Mouse (Mus musculus): ENCODE results near the gene Mars. TPM values are rescaled to one million over a fixed set of nuclear protein-coding genes. Genes with fewer than 3 reads are reported as not detected.

Gene Mars
- polyA plus RNA-seq, 1 experiment from 2014 or later: 129 TPM

DNA sequence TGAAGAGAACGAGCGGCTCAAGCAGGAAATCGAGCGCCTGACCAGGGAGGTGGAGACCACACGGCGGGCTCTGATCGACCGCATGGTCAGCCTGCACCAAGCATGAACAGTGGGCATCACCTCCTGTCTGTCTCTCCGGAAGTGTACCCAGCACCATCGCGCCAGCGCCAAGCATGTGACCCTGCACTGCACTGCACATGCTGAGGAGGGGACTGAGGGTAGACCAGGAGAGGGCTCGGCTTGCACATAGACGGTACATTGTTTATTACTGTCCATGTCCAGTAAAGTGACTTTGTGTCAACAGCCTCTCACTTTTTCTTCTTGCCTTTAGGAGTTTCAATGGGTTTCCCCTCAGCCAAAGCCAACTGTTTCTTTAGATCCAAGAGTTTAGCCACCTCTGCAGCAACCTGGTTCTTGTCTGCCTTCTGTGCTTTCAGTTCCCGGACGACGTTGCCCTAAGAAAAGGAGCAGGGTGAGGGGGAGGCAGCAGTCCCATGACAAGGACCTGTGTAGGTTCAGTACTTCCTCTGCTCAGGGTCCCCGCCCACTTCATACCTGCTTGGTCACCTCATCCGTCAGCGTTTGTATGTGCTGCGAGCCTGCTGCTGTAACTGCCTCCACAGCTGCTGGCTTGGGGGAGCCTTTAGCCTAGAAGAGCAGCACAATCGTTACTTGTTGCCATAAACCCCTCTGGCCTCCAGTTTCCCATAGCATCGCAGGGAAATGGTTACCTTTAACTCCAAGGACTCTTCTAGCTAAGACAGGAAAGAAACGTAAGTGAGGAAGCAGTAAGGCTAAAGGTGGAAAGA, 15.4 kb downstream of the Mars start:
- ATAC-seq: no peak
- 83% methylated on average over 24 of the region's 24 CpGs for WGBS
- H3K36me3 ChIP-seq: peaks cover 53% of the 10 kb centered on the region
- H3K9me3 ChIP-seq: no peaks in the 10 kb centered on the region
- H3K4me2 ChIP-seq (replicated peaks): no peak overlapping the region
- H3K9ac ChIP-seq: no peak overlapping the region
- no peak overlapping the region for H3K4me3 ChIP-seq (replicated peaks)
- H3K27ac ChIP-seq: no peak overlapping the region
- H3K27me3 ChIP-seq (replicated peaks): no peaks in the 10 kb centered on the region
- peaks cover 12% of the 10 kb centered on the region for H3K4me1 ChIP-seq (replicated peaks)

DNA sequence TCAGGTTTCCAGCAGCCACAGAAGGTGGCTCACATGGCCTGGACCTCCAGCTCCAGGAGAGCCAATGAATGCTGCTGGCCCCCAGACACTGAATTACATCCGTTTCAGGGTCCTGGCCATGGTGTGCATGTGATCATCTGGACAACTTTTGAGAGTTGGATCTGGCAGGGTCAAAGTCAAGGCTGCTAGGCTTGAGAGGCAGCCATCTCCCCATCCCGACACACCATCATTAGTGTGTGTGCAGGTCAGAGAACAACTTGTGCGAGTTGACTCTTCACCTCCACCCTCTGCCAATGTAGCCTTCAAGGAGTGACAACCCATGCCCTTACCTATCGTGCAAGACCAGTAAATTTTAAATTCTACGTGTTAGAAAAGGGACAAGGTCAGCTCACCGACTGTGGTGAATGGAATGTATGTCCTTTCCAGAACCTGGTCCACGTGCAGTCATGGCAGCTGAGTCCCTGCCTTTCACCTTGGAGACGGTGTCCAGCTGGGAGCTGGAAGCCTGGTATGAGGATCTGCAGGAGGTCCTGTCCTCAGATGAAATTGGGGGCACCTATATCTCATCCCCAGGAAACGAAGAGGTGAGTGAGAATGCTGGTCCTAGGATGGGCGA, 16.6 kb downstream of the Mars start:
- Histone ChIP-seq H3K4me2 (replicated peaks) (no peak overlapping the region), H3K27ac (no peak overlapping the region), H3K27me3 (replicated peaks) (no peaks in the 10 kb centered on the region), H3K36me3 (peaks cover 53% of the 10 kb centered on the region), H3K9me3 (no peaks in the 10 kb centered on the region), H3K4me3 (replicated peaks) (no peak overlapping the region), H3K9ac (no peak overlapping the region), H3K4me1 (replicated peaks) (peaks cover 12% of the 10 kb centered on the region)
- WGBS: 88% methylated on average over 10 of the region's 10 CpGs
- ATAC-seq: no peak

DNA sequence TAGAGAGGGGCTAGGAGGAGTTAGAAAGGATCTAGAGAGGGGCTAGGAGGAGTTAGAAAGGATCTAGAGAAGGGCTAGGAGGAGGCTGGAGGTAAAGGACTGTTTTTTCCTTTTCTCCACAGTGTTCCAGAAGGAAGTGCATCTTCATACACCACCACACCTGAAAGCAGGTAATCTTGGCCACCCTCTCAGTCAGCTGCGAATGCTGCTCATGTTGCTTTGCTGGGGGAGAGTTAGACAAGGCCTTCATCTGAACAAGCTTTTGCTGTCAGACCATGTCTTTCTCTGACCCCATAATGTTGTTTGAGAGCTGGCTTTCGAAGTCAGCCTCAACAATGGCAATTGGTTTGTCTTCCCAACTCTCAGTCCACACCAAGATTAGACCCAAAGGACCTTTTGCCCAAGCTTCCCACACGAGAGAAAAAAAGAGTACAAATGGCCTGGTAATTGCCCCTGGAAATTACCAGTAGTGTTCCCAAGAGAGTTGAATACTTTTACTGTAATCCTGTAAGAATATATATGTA, 17.9 kb downstream of the Mars start:
- Histone ChIP-seq H3K4me3 (replicated peaks) (no peak overlapping the region), H3K9me3 (no peaks in the 10 kb centered on the region), H3K4me2 (replicated peaks) (no peak overlapping the region), H3K4me1 (replicated peaks) (peaks cover 16% of the 10 kb centered on the region), H3K27ac (no peak overlapping the region), H3K36me3 (peaks cover 46% of the 10 kb centered on the region), H3K9ac (no peak overlapping the region), H3K27me3 (replicated peaks) (no peaks in the 10 kb centered on the region)
- ATAC-seq: no peak
- 83% methylated on average over 3 of the region's 3 CpGs for WGBS

- H3K9me3 ChIP-seq: no peaks in the 10 kb centered on the region
- 83% methylated on average over 6 of the region's 6 CpGs for WGBS
- peaks cover 46% of the 10 kb centered on the region for H3K36me3 ChIP-seq
- H3K4me3 ChIP-seq (replicated peaks): no peak overlapping the region
- peaks cover 16% of the 10 kb centered on the region for H3K4me1 ChIP-seq (replicated peaks)
- no peak overlapping the region for H3K9ac ChIP-seq
- H3K4me2 ChIP-seq (replicated peaks): peak overlapping the region; percentile 78
- no peak for ATAC-seq
- no peaks in the 10 kb centered on the region for H3K27me3 ChIP-seq (replicated peaks)
- no peak overlapping the region for H3K27ac ChIP-seq
Measured at GRCm38 (mm10) chr10:127292987-127293538, 18.5 kb downstream of the Mars start.

GRCm38 (mm10) chr10:127291881-127292638, 19.5 kb downstream of the Mars start:
- WGBS: 35% methylated on average over 5 of the region's 5 CpGs
- H3K27ac ChIP-seq: peak overlapping the region; percentile 92; the same call in 1 of the 2 replicates
- H3K36me3 ChIP-seq: peaks cover 38% of the 10 kb centered on the region
- ATAC-seq: no peak
- no peaks in the 10 kb centered on the region for H3K27me3 ChIP-seq (replicated peaks)
- peak overlapping the region; percentile 69 for H3K9ac ChIP-seq
- no peaks in the 10 kb centered on the region for H3K9me3 ChIP-seq
- H3K4me1 ChIP-seq (replicated peaks): peaks cover 23% of the 10 kb centered on the region
- peak overlapping the region; percentile 78 for H3K4me2 ChIP-seq (replicated peaks)
- peak overlapping the region; percentile 69 for H3K4me3 ChIP-seq (replicated peaks)

DNA sequence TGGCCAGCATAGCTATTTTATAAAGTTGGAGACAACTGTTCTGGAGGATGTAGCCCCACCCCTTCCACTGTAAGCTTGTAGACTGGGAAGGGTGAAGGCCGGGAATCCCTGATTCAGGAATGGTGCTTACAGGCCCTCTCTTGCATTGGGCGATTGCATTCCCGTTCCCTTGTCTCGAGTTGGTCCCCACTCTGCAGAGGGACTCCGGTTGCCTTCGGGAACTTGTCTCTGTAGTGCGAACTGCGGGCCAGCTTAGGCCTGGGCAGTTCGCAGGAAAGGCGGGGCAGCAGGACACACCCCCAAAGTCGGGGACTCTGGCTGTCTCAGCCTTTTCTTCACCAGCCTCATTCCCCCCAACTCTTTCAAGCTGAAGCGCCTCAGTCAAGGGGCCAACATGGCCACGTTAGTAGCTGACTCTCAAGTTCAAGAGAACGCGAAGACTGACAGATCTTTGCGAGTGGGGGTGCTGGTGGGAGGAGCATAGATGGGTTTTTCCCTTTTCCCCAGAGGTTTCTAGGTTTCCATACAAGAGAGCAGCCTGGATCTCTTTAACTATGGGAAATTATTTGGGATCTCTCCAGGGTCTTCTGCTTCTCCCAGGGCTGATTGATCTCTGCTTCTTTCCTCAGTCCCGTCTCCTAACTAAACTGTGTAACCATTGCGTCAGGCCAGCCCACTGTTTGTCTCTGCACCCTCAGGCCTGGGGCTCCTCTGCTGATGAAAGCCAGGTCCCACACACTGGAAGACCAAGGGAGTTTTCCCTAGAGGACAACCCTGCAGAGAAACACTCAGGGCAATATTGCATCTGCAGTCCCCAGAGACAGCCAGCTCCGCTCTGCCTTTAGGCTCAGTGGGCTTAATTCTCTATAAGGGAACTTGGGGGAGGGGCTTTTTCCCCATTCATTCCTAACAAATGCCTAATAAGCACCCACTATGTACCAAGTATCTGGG, 20.4 kb downstream of the Mars start:
- H3K27me3 ChIP-seq (replicated peaks): no peaks in the 10 kb centered on the region
- peak overlapping the region; percentile 92 for H3K27ac ChIP-seq
- 2% methylated on average over 19 of the region's 19 CpGs for WGBS
- H3K4me2 ChIP-seq (replicated peaks): peak overlapping the region; percentile 78
- H3K4me1 ChIP-seq (replicated peaks): peaks cover 32% of the 10 kb centered on the region
- H3K36me3 ChIP-seq: peaks cover 34% of the 10 kb centered on the region
- H3K9me3 ChIP-seq: no peaks in the 10 kb centered on the region
- H3K9ac ChIP-seq: peak overlapping the region; percentile 69
- peak; percentile 41 for ATAC-seq
- peak overlapping the region; percentile 69 for H3K4me3 ChIP-seq (replicated peaks)

DNA sequence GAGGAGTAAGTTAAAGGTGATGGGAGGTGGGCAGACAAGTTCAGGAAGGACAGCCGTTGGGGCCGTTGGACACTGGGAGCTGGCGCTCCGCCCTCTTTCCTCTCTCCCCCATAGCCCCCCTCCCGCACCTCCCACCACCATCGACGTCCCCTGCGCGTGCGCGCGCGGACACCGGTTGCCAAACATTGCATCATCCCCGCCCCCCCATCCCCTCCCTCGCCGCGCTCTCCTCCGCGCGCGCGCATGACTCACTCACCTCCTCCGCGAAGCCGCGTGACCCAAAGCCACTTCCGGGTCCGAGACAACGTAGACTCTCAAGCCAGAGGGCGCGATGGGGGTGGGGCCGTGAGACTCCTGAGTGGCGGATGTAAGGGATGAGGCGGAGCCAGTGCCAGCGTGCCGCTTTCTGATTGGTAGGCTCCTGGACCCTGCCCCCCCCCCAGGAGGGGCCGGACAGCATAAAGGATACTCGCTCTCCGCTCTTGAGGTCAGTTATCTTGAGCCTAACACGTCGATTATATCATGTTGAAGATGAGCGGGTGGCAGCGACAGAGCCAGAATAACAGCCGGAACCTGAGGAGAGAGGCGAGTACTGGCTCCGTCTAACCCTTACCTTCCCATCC, 21.2 kb downstream of the Mars start:
- peak; percentile 89 for ATAC-seq
- Histone ChIP-seq H3K36me3 (peaks cover 34% of the 10 kb centered on the region), H3K27me3 (replicated peaks) (no peaks in the 10 kb centered on the region), H3K4me3 (replicated peaks) (peak overlapping the region; percentile 69), H3K27ac (peak overlapping the region; percentile 99), H3K9me3 (no peaks in the 10 kb centered on the region), H3K9ac (peak overlapping the region; percentile 69), H3K4me2 (replicated peaks) (peak overlapping the region; percentile 78), H3K4me1 (replicated peaks) (peaks cover 40% of the 10 kb centered on the region)
- WGBS: under 1% methylated on average over 45 of the region's 47 CpGs

DNA sequence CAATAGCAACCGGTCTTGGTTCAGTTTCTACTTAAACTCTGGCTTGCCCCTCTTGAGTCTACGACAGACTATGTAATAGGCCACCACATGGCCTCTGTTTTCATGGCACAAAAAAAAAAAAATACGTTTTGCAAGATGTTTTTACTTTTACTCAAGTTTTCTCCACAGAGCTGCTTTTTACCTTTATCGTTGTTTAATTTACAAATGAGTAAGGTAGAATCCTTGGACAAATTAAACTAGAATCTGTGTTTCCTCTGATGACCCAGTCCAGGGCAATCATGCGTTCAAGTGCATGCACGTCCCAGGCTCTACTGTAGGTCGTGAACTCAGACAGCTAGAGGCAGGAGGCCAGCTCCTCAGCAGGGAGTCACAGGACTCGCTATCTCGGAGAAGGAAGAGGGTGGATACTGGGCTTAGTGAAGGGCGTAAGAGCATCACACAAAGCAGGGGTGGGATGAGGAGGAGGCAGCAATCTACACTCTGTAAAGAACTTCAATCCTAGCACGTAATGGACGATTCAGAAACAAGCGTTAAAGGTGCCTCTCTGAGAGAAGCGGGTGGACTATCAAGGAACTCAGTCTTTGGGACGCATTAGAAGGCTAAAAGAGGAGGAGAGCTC, 21.9 kb downstream of the Mars start:
- 2% methylated on average over 15 of the region's 15 CpGs for WGBS

GRCm38 (mm10) chr10:127288800-127289572, 22.6 kb downstream of the Mars start, which contains the start of gene Mbd6:
Gene Mbd6, minus strand, starts transcription at chr10:127289018.
- H3K4me1 ChIP-seq (replicated peaks): peaks cover 51% of the 10 kb centered on the region
- ATAC-seq: peak; percentile 50
- 0% methylated on average over 47 of the region's 65 CpGs for WGBS
- H3K4me3 ChIP-seq (replicated peaks): peak within 1 kb of the TSS; percentile 69
- peaks cover 33% of the 10 kb centered on the region for H3K36me3 ChIP-seq
- H3K27ac ChIP-seq: peak within 1 kb of the TSS; percentile 99
- peak within 1 kb of the TSS; percentile 74 for H3K9ac ChIP-seq
- H3K4me2 ChIP-seq (replicated peaks): peak within 1 kb of the TSS; percentile 78
- H3K9me3 ChIP-seq: no peaks in the 10 kb centered on the region
- H3K27me3 ChIP-seq (replicated peaks): no peaks in the 10 kb centered on the region

More for the DNA sequence above, 21.9 kb downstream of the Mars start:
- peak overlapping the region; percentile 69 for H3K4me3 ChIP-seq (replicated peaks)
- peaks cover 34% of the 10 kb centered on the region for H3K36me3 ChIP-seq
- H3K27ac ChIP-seq: peak overlapping the region; percentile 99
- H3K9ac ChIP-seq: peak overlapping the region; percentile 74
- peaks cover 47% of the 10 kb centered on the region for H3K4me1 ChIP-seq (replicated peaks)
- peak; percentile 21 for ATAC-seq
- H3K27me3 ChIP-seq (replicated peaks): no peaks in the 10 kb centered on the region
- peak overlapping the region; percentile 78 for H3K4me2 ChIP-seq (replicated peaks)
- H3K9me3 ChIP-seq: no peaks in the 10 kb centered on the region

- Histone ChIP-seq H3K36me3 (peaks cover 32% of the 10 kb centered on the region), H3K9ac (peak overlapping the region; percentile 74), H3K27ac (peak overlapping the region; percentile 99), H3K4me1 (replicated peaks) (peaks cover 55% of the 10 kb centered on the region), H3K4me3 (replicated peaks) (peak overlapping the region; percentile 69), H3K9me3 (no peaks in the 10 kb centered on the region), H3K27me3 (replicated peaks) (no peaks in the 10 kb centered on the region), H3K4me2 (replicated peaks) (peak overlapping the region; percentile 78)
- peak; percentile 27 for ATAC-seq
- 0% methylated on average over 22 of the region's 28 CpGs for whole genome bisulfite sequencing
Measured at GRCm38 (mm10) chr10:127288328-127288799, 23.2 kb downstream of the Mars start.
